Mouse (Mus musculus): Measurements from ENCODE around the gene Zfp84. TPM values are rescaled to one million over a fixed set of nuclear protein-coding genes. Genes with fewer than 3 reads are reported as not detected.

Zfp84 gene
- polyA plus RNA-seq (2015; fragmentation: Nextera tagmentation; extraction: Ambion mirVana) = 4.4 and 4.6 TPM in 2 replicates

GRCm38 (mm10) chr7:29768090-29768900 is at the start of gene Zfp84:
Zfp84 (plus strand) TSS chr7:29768552.

GRCm38 (mm10) chr7:29726860-29727259 is 41.5 kb upstream of the Zfp84 start, which contains the start of gene Catsperg2:
Catsperg2 (minus strand) TSS chr7:29727032.

GRCm38 (mm10) chr7:29783871-29784551 is 15.7 kb downstream of the Zfp84 start, which contains the start of gene Zfp30:
Zfp30 (plus strand) TSS chr7:29783998.

GRCm38 (mm10) chr7:29815910-29816429 is 47.6 kb downstream of the Zfp84 start, which contains the start of gene Zfp790:
Zfp790 (plus strand) TSS chr7:29816114.

MicroRNA genes within 50 kb of the gene (microRNA counts, 519-probe panel; counts per million panel counts)
- 88.3 counts per million for microRNA mmu-miR-1964

Other genes starting within 250 kb of the Zfp84 start
- 5.1 and 5.3 TPM in 2 replicates for gene Sipa1l3, start 249.9 kb upstream of the Zfp84 start, polyA plus RNA-seq (2015; fragmentation: Nextera tagmentation; extraction: Ambion mirVana)
- not detected in 2 replicates for gene Catsperg2, start 41.5 kb upstream of the Zfp84 start, polyA plus RNA-seq (2015; fragmentation: Nextera tagmentation; extraction: Ambion mirVana)
- gene Zfp30, start 15.4 kb downstream of the Zfp84 start, polyA plus RNA-seq (2015; fragmentation: Nextera tagmentation; extraction: Ambion mirVana) = 1.3 and 2.1 TPM in 2 replicates
- gene Zfp790, start 47.6 kb downstream of the Zfp84 start, polyA plus RNA-seq (2015; fragmentation: Nextera tagmentation; extraction: Ambion mirVana) = 3.5 and 4.7 TPM in 2 replicates
- gene Zfp940, start 85.1 kb downstream of the Zfp84 start, polyA plus RNA-seq (2015; fragmentation: Nextera tagmentation; extraction: Ambion mirVana) = 1.3 and 1.4 TPM in 2 replicates
- gene Zfp420, start 91.4 kb downstream of the Zfp84 start, polyA plus RNA-seq (2015; fragmentation: Nextera tagmentation; extraction: Ambion mirVana) = 1.7 and 1.9 TPM in 2 replicates
- gene Zfp27, start 138.0 kb downstream of the Zfp84 start, polyA plus RNA-seq (2015; fragmentation: Nextera tagmentation; extraction: Ambion mirVana) = 2.2 and 2.4 TPM in 2 replicates
- 1.2 TPM in 2 replicates for gene Zfp383, start 139.7 kb downstream of the Zfp84 start, polyA plus RNA-seq (2015; fragmentation: Nextera tagmentation; extraction: Ambion mirVana)
- 2.9 and 3.1 TPM in 2 replicates for gene Zfp74, start 185.5 kb downstream of the Zfp84 start, polyA plus RNA-seq (2015; fragmentation: Nextera tagmentation; extraction: Ambion mirVana)
- gene Zfp568, start 215.4 kb downstream of the Zfp84 start, polyA plus RNA-seq (2015; fragmentation: Nextera tagmentation; extraction: Ambion mirVana) = 3.4 and 3.5 TPM in 2 replicates